Mouse (Mus musculus) bone marrow macrophage, adult 2 months (primary cell): ENCODE measurements around the gene Gm27235. TPM values are rescaled to one million over a fixed set of nuclear protein-coding genes. Genes with fewer than 3 reads are reported as not detected.
"Not testable (repeated sequence)": the region's sequence is repeated elsewhere in the genome, so short reads cannot be mapped to it uniquely, and the experiment has no call there.

Experiments
- H3K27ac ChIP-seq: 2 replicates; pipeline ENCODE4 v1.5.1; 2012; ENCODE audit warnings: low read depth, low read length; ENCODE audit not compliant: insufficient read depth
- H3K4me1 ChIP-seq: 2 replicates; pipeline ENCODE4 v1.6.1; 2012; ENCODE audit warnings: low read length; ENCODE audit not compliant: control insufficient read depth, insufficient read depth
- H3K4me3 ChIP-seq: 2 replicates; pipeline ENCODE4 v1.5.1; 2012; ENCODE audit warnings: mild to moderate bottlenecking, low read length, moderate library complexity; ENCODE audit not compliant: insufficient read depth
- CTCF ChIP-seq: IDR thresholded peaks from 2 replicates; pipeline ENCODE4 v1.5.1; 2012; ENCODE audit warnings: low read depth, mild to moderate bottlenecking, low read length, moderate library complexity
- POLR2A ChIP-seq: IDR thresholded peaks from 2 replicates; pipeline ENCODE4 v1.6.1; 2012; ENCODE audit warnings: mild to moderate bottlenecking, low read depth, low read length, borderline replicate concordance
- polyA plus RNA-seq: library from polyadenylated mRNA; stranded (reverse); fragments of >200 nt; gene quantifications from 2 replicates; pipeline ENCODE4 v1.2.4, GENCODE M21; 2012; ENCODE audit not compliant: missing spikeins, insufficient read depth, insufficient read length

The Gm27235 gene
- not detected in 2 replicates for polyA plus RNA-seq

DNA sequence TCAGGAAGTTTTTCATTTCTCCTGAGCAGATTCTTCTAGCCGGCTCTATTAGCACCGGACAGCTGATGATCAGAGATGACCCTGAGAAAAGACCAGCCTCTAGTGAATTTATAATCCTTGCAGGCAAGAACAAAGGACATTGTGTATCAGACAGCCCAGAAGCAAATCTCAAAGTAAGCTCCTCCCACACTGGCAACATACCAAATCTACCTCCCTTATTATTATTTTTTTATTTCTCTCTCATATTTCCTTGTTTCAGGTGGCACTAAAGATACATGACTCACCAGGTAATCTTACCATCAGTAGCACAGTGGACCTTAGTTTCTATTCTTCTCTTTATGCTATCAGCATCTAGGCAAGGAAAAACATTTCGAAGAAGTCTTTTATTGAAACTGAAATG, at the start of gene Gm27235, which contains the start of gene D730048I06Rik:
TSS of gene Gm27235 (minus strand) at position 101 of the 400 bp plus-strand sequence.
TSS of gene D730048I06Rik (minus strand) at position 112 of the 400 bp plus-strand sequence.
- no peak within 1 kb of the TSS for H3K27ac ChIP-seq
- H3K4me1 ChIP-seq: no peaks in the 10 kb centered on the region
- H3K4me3 ChIP-seq: no peak within 1 kb of the TSS
- TF ChIP-seq CTCF (no peak), POLR2A (no peak)

DNA sequence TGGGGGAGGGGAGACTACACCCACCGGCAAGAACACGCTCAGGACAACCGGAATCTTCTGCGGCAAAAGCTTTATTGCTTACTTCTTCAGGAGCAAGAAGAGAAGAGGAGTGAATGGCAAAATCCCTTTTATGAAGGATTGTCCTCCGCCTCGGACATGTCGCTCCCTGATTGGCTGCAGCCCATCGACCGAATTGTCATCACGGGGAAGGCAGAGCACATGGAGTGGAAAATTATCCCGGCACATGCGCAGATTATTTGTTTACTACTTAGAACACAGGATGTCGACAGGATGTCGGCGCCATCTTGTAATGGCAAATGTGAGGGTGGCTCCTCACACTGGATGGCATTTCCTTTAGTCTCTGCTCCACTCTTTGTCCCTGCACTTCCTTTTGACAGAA, 28.0 kb upstream of the Gm27235 start:
- not testable (repeated sequence) for H3K27ac ChIP-seq, H3K4me1 ChIP-seq, H3K4me3 ChIP-seq

DNA sequence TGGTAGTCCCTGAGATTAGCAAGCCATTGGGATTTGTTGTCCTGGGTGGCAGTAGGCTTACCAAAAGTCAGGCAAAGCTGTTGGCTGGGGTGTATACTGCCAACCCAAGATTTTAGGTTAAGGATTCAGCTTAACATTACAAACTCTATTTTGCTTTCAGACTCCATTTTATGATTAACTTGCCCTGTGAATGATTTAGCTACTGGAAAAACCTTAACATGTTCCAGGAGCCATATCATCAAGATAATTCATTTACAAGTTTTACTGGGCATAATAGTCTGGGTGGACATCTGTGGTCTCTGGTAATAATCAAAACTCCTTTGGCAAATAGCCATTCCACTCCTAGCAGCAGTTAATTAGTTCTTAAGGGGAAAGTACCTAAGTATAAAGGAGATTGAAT, 8.2 kb upstream of the Gm27235 start:
- TF ChIP-seq POLR2A (no peak), CTCF (no peak)
- Histone ChIP-seq H3K27ac (no peak overlapping the region), H3K4me3 (no peak overlapping the region), H3K4me1 (no peaks in the 10 kb centered on the region)

DNA sequence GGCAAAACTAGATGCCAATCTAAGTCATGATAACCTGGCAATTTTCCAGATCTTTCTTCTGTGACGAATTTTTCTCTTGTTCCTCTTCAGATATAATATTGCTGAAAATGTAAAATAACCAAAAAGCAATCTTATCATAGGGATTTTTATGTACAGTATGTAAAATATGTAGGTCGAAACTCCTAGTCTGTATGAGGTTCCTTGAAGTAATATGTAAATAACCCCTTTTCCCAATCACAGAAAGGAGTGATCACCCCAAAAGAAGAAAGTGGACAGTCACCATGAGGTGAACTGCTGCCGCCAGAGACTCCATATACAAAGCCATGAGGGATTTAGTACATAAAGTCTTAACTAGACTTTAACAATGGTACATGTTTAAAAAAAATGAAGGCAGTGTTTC, 11.9 kb downstream of the Gm27235 start, which contains the start of gene Gm17727:
TSS of gene Gm17727 (minus strand) at position 101 of the 400 bp plus-strand sequence.
- TF ChIP-seq POLR2A (no peak), CTCF (no peak)
- H3K4me1 ChIP-seq: no peaks in the 10 kb centered on the region
- H3K4me3 ChIP-seq: no peak within 1 kb of the TSS
- no peak within 1 kb of the TSS for H3K27ac ChIP-seq

DNA sequence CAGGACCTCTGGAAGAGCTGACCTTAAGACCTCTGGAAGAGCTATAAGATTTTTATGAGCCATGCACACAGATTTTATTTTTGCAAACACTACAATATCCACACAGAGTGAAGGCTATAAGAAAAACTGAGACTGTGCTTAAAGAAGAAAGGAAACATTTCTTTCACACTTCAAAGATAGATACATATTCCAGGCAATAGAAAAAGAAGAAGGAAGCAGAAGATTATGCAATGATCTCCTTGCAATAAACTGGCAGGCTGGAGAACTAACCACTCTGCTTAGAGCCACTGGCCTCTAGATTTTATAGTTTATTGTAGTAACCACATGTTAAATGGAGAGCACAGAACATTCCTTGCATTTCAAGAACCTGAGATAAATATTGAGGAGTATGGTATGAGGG, 33.1 kb downstream of the Gm27235 start:
- Histone ChIP-seq H3K27ac (no peak overlapping the region), H3K4me1 (no peaks in the 10 kb centered on the region), H3K4me3 (no peak overlapping the region)
- no peak for TF ChIP-seq CTCF
- no peak for TF ChIP-seq POLR2A

DNA sequence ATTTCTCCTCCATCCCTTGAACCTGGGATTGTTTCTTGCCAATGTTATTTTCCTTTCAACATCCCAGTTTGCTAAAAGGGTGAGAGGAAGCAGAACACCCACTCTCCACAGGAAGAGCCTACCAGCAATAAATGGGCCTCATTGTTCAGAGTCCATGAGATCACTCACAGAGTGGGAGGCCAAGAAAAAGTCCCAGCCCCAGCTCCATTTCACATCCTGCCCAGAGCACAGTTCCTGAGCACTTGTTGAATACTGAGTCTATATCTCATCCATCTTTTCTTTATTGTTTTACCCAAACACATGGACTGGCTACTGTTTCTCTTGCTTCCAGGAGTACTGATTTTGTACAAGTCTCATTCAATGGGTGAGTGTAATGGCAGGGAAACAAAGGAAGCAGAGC, 49.2 kb downstream of the Gm27235 start, which contains the start of gene Gm17677:
TSS of gene Gm17677 (plus strand) at position 301 of the 400 bp plus-strand sequence.
- no peaks in the 10 kb centered on the region for H3K4me1 ChIP-seq
- H3K27ac ChIP-seq: no peak within 1 kb of the TSS
- H3K4me3 ChIP-seq: no peak within 1 kb of the TSS
- no peak for TF ChIP-seq CTCF
- TF ChIP-seq POLR2A: no peak

Other genes with a start within 250 kb of the Gm27235 start
- not detected in 2 replicates for gene Ddx25, start 231.6 kb downstream of the Gm27235 start, polyA plus RNA-seq
- gene Pus3, start 231.5 kb downstream of the Gm27235 start, polyA plus RNA-seq: 7.9 and 9.0 TPM in 2 replicates
- gene Pate2, start 219.8 kb downstream of the Gm27235 start, polyA plus RNA-seq: not detected in 2 replicates
- gene Hyls1, start 219.7 kb downstream of the Gm27235 start, polyA plus RNA-seq: 8.8 and 9.4 TPM in 2 replicates
- not detected in 2 replicates for gene Pate4, start 178.2 kb downstream of the Gm27235 start, polyA plus RNA-seq
- gene Pate3, start 141.9 kb downstream of the Gm27235 start, polyA plus RNA-seq: not detected in 2 replicates
- not detected in 2 replicates for gene Pate1, start 102.7 kb downstream of the Gm27235 start, polyA plus RNA-seq
- not detected in 2 replicates for gene Gm17677, start 49.1 kb downstream of the Gm27235 start, polyA plus RNA-seq
- not detected in 2 replicates for gene Gm17727, start 12.0 kb downstream of the Gm27235 start, polyA plus RNA-seq
- gene D730048I06Rik, start within 50 bp of the Gm27235 start, polyA plus RNA-seq: not detected in 2 replicates
- gene 9230110F15Rik, start 54.0 kb upstream of the Gm27235 start, polyA plus RNA-seq: not detected in 2 replicates
- gene 9230113P08Rik, start 118.3 kb upstream of the Gm27235 start, polyA plus RNA-seq: not detected in 2 replicates